21 mouse cellular contexts compared by ENCODE assay signal in genomic region chr4:59673423-59674117, GRCm38 (mm10). TPM values are rescaled to one million over a fixed set of nuclear protein-coding genes. Genes with fewer than 3 reads are reported as not detected.
DNase-seq lines count a peak whose midpoint lies in the region; ATAC-seq and TF ChIP-seq lines count a peak whose summit lies in the region.
"Had no signal": no experiment of that assay in that cellular context is flagged by ENCODE, and none has a peak within 500 bp of the region (broad histone marks: within the 10 kb centered on the region; RNA-seq: fewer than 3 reads in every experiment).

No protein-coding gene starts in this region.

- H3K4me2 ChIP-seq in intestine, embryonic 16.5 days (ENCODE audit: low read depth, low read length): no peak overlapping the region
- H3K4me2 ChIP-seq in intestine, embryonic 15.5 days (replicated peaks): no peak overlapping the region
- H3K4me2 ChIP-seq in liver, embryonic 16.5 days (ENCODE audit: low read depth, low read length): no peak overlapping the region
- H3K4me2 ChIP-seq: forebrain, embryonic 13.5 days; heart, embryonic 15.5 days; lung, embryonic 14.5 days; stomach, embryonic 15.5 days had no signal

- H3K27ac ChIP-seq in intestine, embryonic 16.5 days (ENCODE audit: low read length): no peak overlapping the region
- H3K27ac ChIP-seq in intestine, embryonic 15.5 days: no peak overlapping the region
- no peak overlapping the region for H3K27ac ChIP-seq in MEL (ENCODE audit: control insufficient read depth, low read depth, low read length)
- peak overlapping the region; percentile 51 for H3K27ac ChIP-seq in liver, embryonic 16.5 days (ENCODE audit: low read length)
- H3K27ac ChIP-seq: embryonic facial prominence, embryonic 10.5 days; forebrain, embryonic 13.5 days; heart, embryonic 15.5 days; left cerebral cortex, adult 2 months; limb, embryonic 10.5 days; macrophage; stomach, embryonic 15.5 days had no signal

- TF ChIP-seq RAD21 in MEL (IDR thresholded peaks at IDR 0.05; ENCODE audit: low read depth, low read length): no peak

- 71% methylated on average over 2 of the region's 2 CpGs for WGBS in intestine, embryonic 16.5 days
- WGBS in intestine, embryonic 15.5 days: 85% methylated on average over 2 of the region's 2 CpGs
- 52% methylated on average over 2 of the region's 2 CpGs for WGBS in liver, embryonic 16.5 days (ENCODE audit: insufficient replicate concordance)

- TF ChIP-seq POLR2A in MEL (IDR thresholded peaks at IDR 0.05; ENCODE audit: control insufficient read depth in 1 of 2, insufficient read depth in 1 of 2, low read depth in 1 of 2, low read length in 2 of 2, poor library complexity in 1 of 2): no peak

- no peak for TF ChIP-seq CTCF in MEL (IDR thresholded peaks at IDR 0.05 in 2 of 3, conservative IDR thresholded peaks at IDR 0.05 in 1 of 3; ENCODE audit: control insufficient read depth in 1 of 3, insufficient read depth in 1 of 3, low read depth in 2 of 3, low read length in 3 of 3, poor library complexity in 1 of 3, severe bottlenecking in 1 of 3)

- TF ChIP-seq EP300 in MEL (IDR thresholded peaks at IDR 0.05; ENCODE audit: low read depth in 1 of 2, low read length in 2 of 2): peak; percentile 77 to 83

- H3K4me1 ChIP-seq in intestine, embryonic 16.5 days (ENCODE audit: control insufficient read depth, insufficient read depth, low read length): peaks cover 4% of the 10 kb centered on the region; the same call in 1 of the 2 replicates
- peaks cover 4% of the 10 kb centered on the region; the same call in 1 of the 2 replicates for H3K4me1 ChIP-seq in intestine, embryonic 15.5 days (replicated peaks)
- H3K4me1 ChIP-seq in MEL (ENCODE audit: control insufficient read depth in 1 of 2, insufficient read depth in 2 of 2, low read length in 2 of 2): peaks cover 5 to 33% of the 10 kb centered on the region in 2 experiments; a peak in 3 of 4 replicates
- H3K4me1 ChIP-seq in liver, embryonic 16.5 days (ENCODE audit: control insufficient read depth, low read depth, low read length): peaks cover 18% of the 10 kb centered on the region
- H3K4me1 ChIP-seq: embryonic facial prominence, embryonic 10.5 days; limb, embryonic 10.5 days; stomach, embryonic 15.5 days had no signal

- no peak overlapping the region for H3K9ac ChIP-seq in intestine, embryonic 16.5 days (ENCODE audit: low read depth, low read length)
- H3K9ac ChIP-seq in intestine, embryonic 15.5 days: no peak overlapping the region
- no peak overlapping the region for H3K9ac ChIP-seq in MEL (ENCODE audit: control insufficient read depth, low read depth, low read length, poor library complexity, severe bottlenecking)
- H3K9ac ChIP-seq in liver, embryonic 16.5 days (ENCODE audit: low read depth, low read length): no peak overlapping the region
- H3K9ac ChIP-seq: forebrain, embryonic 13.5 days; heart, embryonic 15.5 days; lung, embryonic 14.5 days; stomach, embryonic 15.5 days had no signal

- no peaks in the 10 kb centered on the region for H3K27me3 ChIP-seq in intestine, embryonic 16.5 days (replicated peaks; ENCODE audit: control insufficient read depth, insufficient read depth, low read length)
- no peaks in the 10 kb centered on the region for H3K27me3 ChIP-seq in intestine, embryonic 15.5 days (replicated peaks)
- H3K27me3 ChIP-seq in MEL (ENCODE audit: control insufficient read depth in 1 of 2, insufficient read depth in 2 of 2, low read length in 2 of 2): no peaks in the 10 kb centered on the region
- H3K27me3 ChIP-seq in liver, embryonic 16.5 days (ENCODE audit: control insufficient read depth, insufficient read depth, low read depth, low read length): no peaks in the 10 kb centered on the region
- H3K27me3 ChIP-seq: forebrain, embryonic 13.5 days; heart, embryonic 15.5 days; stomach, embryonic 15.5 days had no signal

- DNase-seq in MEL (ENCODE audit: low read depth, low spot score): peak; percentile 36
- no peak for DNase-seq in layer of hippocampus, adult 11-12 months (ENCODE audit: low spot score)
- DNase-seq: cerebellum, adult 8-10 months; gastrocnemius, postnatal 10 days; heart, postnatal 4 days; kidney, postnatal 10 days; lung, embryonic 14.5 days; right cerebral cortex, postnatal 25 days; thymus, adult 2 months had no signal

- 0 out of 2 replicates have a peak, but pooled peaks have one; percentile 38 for ATAC-seq in intestine, embryonic 16.5 days
- no peak for ATAC-seq in intestine, embryonic 15.5 days
- ATAC-seq in erythroblast, adult 5-6 weeks (replicated peaks; ENCODE audit: low FRiP score, poor library complexity, severe bottlenecking): peak; percentile 56
- peak; percentile 71; the same call in 1 of the 2 replicates for ATAC-seq in liver, embryonic 16.5 days (ENCODE audit: low read depth)
- ATAC-seq in frontal cortex, adult (ENCODE audit: low TSS enrichment): no peak
- ATAC-seq: forebrain, embryonic 13.5 days had no signal

- H3K36me3 ChIP-seq in intestine, embryonic 16.5 days (ENCODE audit: control insufficient read depth, insufficient read depth, low read length): no peaks in the 10 kb centered on the region
- H3K36me3 ChIP-seq in intestine, embryonic 15.5 days: no peaks in the 10 kb centered on the region
- peaks cover 0 to 18% of the 10 kb centered on the region in 2 experiments; a peak in 2 of 4 replicates for H3K36me3 ChIP-seq in MEL (ENCODE audit: control insufficient read depth in 1 of 2, insufficient read depth in 2 of 2, low read length in 2 of 2)
- H3K36me3 ChIP-seq in liver, embryonic 16.5 days (ENCODE audit: control insufficient read depth, insufficient read depth): no peaks in the 10 kb centered on the region
- H3K36me3 ChIP-seq: embryonic facial prominence, embryonic 10.5 days; heart, embryonic 15.5 days; limb, embryonic 10.5 days; stomach, embryonic 15.5 days had no signal

- H3K4me3 ChIP-seq in intestine, embryonic 16.5 days (ENCODE audit: low read length): no peak overlapping the region
- H3K4me3 ChIP-seq in intestine, embryonic 15.5 days (replicated peaks): no peak overlapping the region
- H3K4me3 ChIP-seq in MEL (ENCODE audit: control insufficient read depth in 1 of 2, insufficient read depth in 1 of 2, low read depth in 2 of 2, low read length in 2 of 2): no peak overlapping the region
- no peak overlapping the region for H3K4me3 ChIP-seq in liver, embryonic 16.5 days (ENCODE audit: low read depth, low read length)
- H3K4me3 ChIP-seq: embryonic facial prominence, embryonic 10.5 days; forebrain, embryonic 13.5 days; heart, embryonic 15.5 days; left cerebral cortex, adult 2 months; limb, embryonic 10.5 days; stomach, embryonic 15.5 days had no signal

- H3K9me3 ChIP-seq in intestine, embryonic 16.5 days (ENCODE audit: control insufficient read depth, low read length): no peaks in the 10 kb centered on the region
- H3K9me3 ChIP-seq in intestine, embryonic 15.5 days: no peaks in the 10 kb centered on the region
- H3K9me3 ChIP-seq in MEL (replicated peaks; ENCODE audit: insufficient read depth, low read length): no peaks in the 10 kb centered on the region
- no peaks in the 10 kb centered on the region for H3K9me3 ChIP-seq in liver, embryonic 16.5 days (replicated peaks; ENCODE audit: control insufficient read depth, low read length)
- H3K9me3 ChIP-seq: embryonic facial prominence, embryonic 10.5 days; forebrain, embryonic 13.5 days; heart, embryonic 15.5 days; limb, embryonic 10.5 days; stomach, embryonic 15.5 days had no signal

- H3K79me2 ChIP-seq in MEL (ENCODE audit: control insufficient read depth, insufficient read depth, low read length, poor library complexity): no peaks in the 10 kb centered on the region

TF ChIP-seq in MEL, 35 proteins besides CTCF, POLR2A, EP300 and RAD21 (continues in another document):
- TF ChIP-seq GABPA (IDR thresholded peaks at IDR 0.05; ENCODE audit: low read depth, low read length) (no peak), RCOR1 (IDR thresholded peaks at IDR 0.05; ENCODE audit: low read depth, low read length) (no peak; the same call in 1 of the 2 replicates), NRF1 (IDR thresholded peaks at IDR 0.05; ENCODE audit: insufficient read depth, low read depth, low read length, poor library complexity, severe bottlenecking) (no peak), MYC (IDR thresholded peaks at IDR 0.05; ENCODE audit: low read depth, low read length) (no peak), E2F4 (IDR thresholded peaks at IDR 0.05; ENCODE audit: borderline replicate concordance, low read depth, low read length) (no peak), ZC3H11A (IDR thresholded peaks at IDR 0.05; ENCODE audit: low read depth, low read length) (no peak), USF1 (IDR thresholded peaks at IDR 0.05; ENCODE audit: low read depth, low read length) (peak; percentile 31; the same call in 1 of the 2 replicates), CHD2 (IDR thresholded peaks at IDR 0.05; ENCODE audit: low read length) (no peak), POLR2AphosphoS2 (IDR thresholded peaks at IDR 0.05; ENCODE audit: low read length) (no peak), GATA1 (IDR thresholded peaks at IDR 0.05; ENCODE audit: low read depth, low read length) (no peak), MYB (IDR thresholded peaks at IDR 0.05; ENCODE audit: low read depth, low read length) (peak; percentile 50; the same call in 1 of the 2 replicates), TCF12 (IDR thresholded peaks at IDR 0.05; ENCODE audit: low read depth, low read length) (peak; percentile 78), MAX (IDR thresholded peaks at IDR 0.05; ENCODE audit: low read length) (no peak), ETS1 (IDR thresholded peaks at IDR 0.05; ENCODE audit: low read depth, low read length) (no peak), ELF1 (IDR thresholded peaks at IDR 0.05; ENCODE audit: low read depth, low read length) (no peak), USF2 (IDR thresholded peaks at IDR 0.05; ENCODE audit: borderline replicate concordance in 1 of 2, insufficient read depth in 1 of 2, low read depth in 1 of 2, low read length in 2 of 2) (no peak), POLR2AphosphoS5 (IDR thresholded peaks at IDR 0.05; ENCODE audit: borderline replicate concordance, low read depth, low read length) (no peak), UBTF (IDR thresholded peaks at IDR 0.05; ENCODE audit: borderline replicate concordance, insufficient read depth, low read depth, low read length) (no peak), KAT2A (conservative IDR thresholded peaks at IDR 0.05; ENCODE audit: low read depth, low read length) (no peak)

RNA-seq across cellular contexts. Expression of gene E130308A19Rik, which starts 47.6 kb away (rescaled TPM):
- polyA plus RNA-seq in intestine, embryonic 16.5 days (2015; fragmentation: Nextera tagmentation; extraction: Ambion mirVana): 9.6 and 10.8 TPM in 2 replicates
- polyA plus RNA-seq in intestine, embryonic 15.5 days (2015; fragmentation: Nextera tagmentation; extraction: Ambion mirVana): 14.7 and 15.1 TPM in 2 replicates
- total RNA-seq in MEL (2012; rRNA removed): 4.0 and 5.6 TPM in 2 replicates
- polyA plus RNA-seq in MEL (2012; ENCODE audit: insufficient read depth in 1 of 2, insufficient read length in 2 of 2, low read depth in 1 of 2, low replicate concordance in 2 of 2, missing spikeins in 1 of 2): 10 to 100 TPM in 1 of 2 experiments, not detected in 1; 12.5 TPM
- total RNA-seq in erythroblast, adult 5-6 weeks (2015; ENCODE audit: low replicate concordance): 3.3 and 5.0 TPM in 2 replicates
- total RNA-seq in erythroblast, adult 5-6 weeks (2017; ENCODE audit: low replicate concordance): 4.2 and 7.4 TPM in 2 replicates
- 8.1 and 8.3 TPM in 2 replicates for polyA plus RNA-seq in liver, embryonic 16.5 days (2015; fragmentation: Nextera tagmentation; extraction: Ambion mirVana)

Comparison
In these comparisons a context has a peak if more than half of its experiments do, and no peak if none do; other contexts are left out.
1. ATAC-seq: peak in intestine, embryonic 16.5 days (single experiment), erythroblast, adult 5-6 weeks (single experiment) and liver, embryonic 16.5 days (single experiment); none in intestine, embryonic 15.5 days (single experiment) and frontal cortex, adult (single experiment).